8 mouse cellular contexts compared by ENCODE assay signal in genomic region chr16:37938125-37939081, GRCm38 (mm10). TPM values are rescaled to one million over a fixed set of nuclear protein-coding genes. Genes with fewer than 3 reads are reported as not detected.
DNase-seq lines count a peak whose midpoint lies in the region; ATAC-seq and TF ChIP-seq lines count a peak whose summit lies in the region.

No protein-coding gene starts in this region.

- H3K27ac ChIP-seq in ES-E14 (ENCODE audit: insufficient read depth, low read depth, low read length, poor library complexity, severe bottlenecking): no peak overlapping the region
- H3K27ac ChIP-seq in forebrain, embryonic 16.5 days (ENCODE audit: low read length): peak overlapping the region; percentile 79

- H3K9ac ChIP-seq in ES-E14 (ENCODE audit: insufficient read depth, low read depth, low read length, poor library complexity, severe bottlenecking): no peak overlapping the region
- H3K9ac ChIP-seq in forebrain, embryonic 16.5 days (replicated peaks; ENCODE audit: low read depth, low read length): 0 out of 2 replicates have a peak overlapping the region, but pooled peaks have one; percentile 17

- H3K27me3 ChIP-seq in forebrain, embryonic 16.5 days (replicated peaks; ENCODE audit: control insufficient read depth, insufficient read depth, low read length): no peaks in the 10 kb centered on the region

- in situ Hi-C loops in ES-E14 (cut with MboI; ENCODE audit: low sequenced_read_pairs in 2 of 2, unreplicated experiment in 2 of 2): loop anchor here in 1 of 2 experiments (25.0 kb wide), 1 partner anchor 549 kb away; no protein-coding TSS in a partner anchor

- no peak overlapping the region for H3K4me3 ChIP-seq in ES-E14 (ENCODE audit: insufficient read depth in 1 of 2, low read depth in 1 of 2, low read length in 2 of 2, poor library complexity in 1 of 2, severe bottlenecking in 1 of 2)
- H3K4me3 ChIP-seq in forebrain, embryonic 16.5 days (replicated peaks; ENCODE audit: low read length): peak overlapping the region; percentile 13

- ATAC-seq in forebrain, embryonic 16.5 days: peak; percentile 97

- H3K4me2 ChIP-seq in forebrain, embryonic 16.5 days (ENCODE audit: low read length): peak overlapping the region; percentile 44

- WGBS in forebrain, embryonic 16.5 days: 31% methylated on average over 16 of the region's 17 CpGs

- no peaks in the 10 kb centered on the region for H3K9me3 ChIP-seq in ES-E14 (ENCODE audit: control insufficient read depth, insufficient read depth, low read depth, low read length)
- H3K9me3 ChIP-seq in forebrain, embryonic 16.5 days (ENCODE audit: control insufficient read depth, low read length): no peaks in the 10 kb centered on the region

- peak; percentile 63 for DNase-seq in ES-E14 (ENCODE audit: low read depth, low spot score)
- DNase-seq in cerebellum, adult 11-12 months: peak; percentile 61
- DNase-seq in layer of hippocampus, adult 9-11 months: peak; percentile 89
- DNase-seq in lung, postnatal 4 days: peak; percentile 28 to 32
- peak; percentile 91 for DNase-seq in telencephalon, adult 2 months (ENCODE audit: low read depth, low spot score)
- DNase-seq in urinary bladder, postnatal 14 days (ENCODE audit: low spot score): no peak
- no peak for DNase-seq in spleen, postnatal 10 days (ENCODE audit: low spot score in 2 of 2)

- H3K36me3 ChIP-seq in ES-E14 (ENCODE audit: control insufficient read depth, insufficient read depth, low read length, poor library complexity, severe bottlenecking): no peaks in the 10 kb centered on the region
- H3K36me3 ChIP-seq in forebrain, embryonic 16.5 days (ENCODE audit: control insufficient read depth, insufficient read depth): no peaks in the 10 kb centered on the region

- peaks cover 0 to 5% of the 10 kb centered on the region in 2 experiments; a peak in 1 of 4 replicates for H3K4me1 ChIP-seq in ES-E14 (ENCODE audit: control insufficient read depth in 2 of 2, insufficient read depth in 2 of 2, low read length in 2 of 2, poor library complexity in 1 of 2)
- H3K4me1 ChIP-seq in forebrain, embryonic 16.5 days (replicated peaks; ENCODE audit: control insufficient read depth, insufficient read depth, low read length): peaks cover 36% of the 10 kb centered on the region

TF ChIP-seq in ES-E14, 5 proteins besides CTCF, POLR2A, EP300 and RAD21:
- TF ChIP-seq ZNF384 (IDR thresholded peaks at IDR 0.05; ENCODE audit: low read depth, low read length) (no peak), CHD2 (IDR thresholded peaks at IDR 0.05; ENCODE audit: low read depth, low read length) (no peak), MAFK (IDR thresholded peaks at IDR 0.05; ENCODE audit: insufficient read depth, low read depth, low read length) (no peak), ZC3H11A (IDR thresholded peaks at IDR 0.05; ENCODE audit: borderline replicate concordance, low read depth, low read length) (no peak), HCFC1 (IDR thresholded peaks at IDR 0.05; ENCODE audit: borderline replicate concordance, insufficient read depth, low read length) (no peak)

RNA-seq across cellular contexts. Expression of gene Gpr156, which starts 22.1 kb away (rescaled TPM):
- 0.16 and 0.22 TPM in 2 replicates for total RNA-seq in ES-E14 (2012; rRNA removed)
- polyA plus RNA-seq in forebrain, embryonic 16.5 days (2015; fragmentation: Nextera tagmentation; extraction: Ambion mirVana): 5.4 and 5.6 TPM in 2 replicates

Comparison
In these comparisons a context has a peak if more than half of its experiments do, and no peak if none do; other contexts are left out.
1. DNase-seq: peak in ES-E14 (single experiment), cerebellum, adult 11-12 months (single experiment), layer of hippocampus, adult 9-11 months (single experiment), lung, postnatal 4 days (2 of 2) and telencephalon, adult 2 months (single experiment); none in urinary bladder, postnatal 14 days (single experiment) and spleen, postnatal 10 days (0 of 2).